Mouse (Mus musculus) liver, adult 2 months (tissue): ENCODE results near the gene Smyd4. TPM values are rescaled to one million over a fixed set of nuclear protein-coding genes. Genes with fewer than 3 reads are reported as not detected.

Experiments
- DNase-seq: peaks from one replicate; pipeline ENCODE4 v3.0.0-alpha.2; 2011; ENCODE audit warnings: low read depth, low spot score; ENCODE audit errors: extremely low read depth
- H3K27ac ChIP-seq: fragments of 200-500 bp; replicated peaks from 2 replicates; pipeline ENCODE4 v1.5.1; 2012; ENCODE audit warnings: low read depth, mild to moderate bottlenecking, control low read depth, inconsistent platforms, low read length; ENCODE audit not compliant: insufficient read depth
- H3K27me3 ChIP-seq: fragments of 200-500 bp; 2 replicates; pipeline ENCODE4 v1.6.1; 2012; ENCODE audit warnings: mild to moderate bottlenecking, moderate library complexity, low read length, inconsistent platforms; ENCODE audit not compliant: control insufficient read depth, insufficient read depth
- H3K36me3 ChIP-seq: fragments of 200-500 bp; 2 replicates; pipeline ENCODE4 v1.6.1; 2012; ENCODE audit warnings: low read length, inconsistent platforms; ENCODE audit not compliant: control insufficient read depth, insufficient read depth
- H3K4me1 ChIP-seq: fragments of 200-500 bp; 2 replicates; pipeline ENCODE4 v1.6.1; 2011; ENCODE audit warnings: low read length; ENCODE audit not compliant: control insufficient read depth, insufficient read depth
- H3K4me3 ChIP-seq: fragments of 200-500 bp; 2 replicates; pipeline ENCODE4 v1.5.1; 2011; ENCODE audit warnings: low read depth, mild to moderate bottlenecking, control low read depth, low read length, moderate library complexity; ENCODE audit not compliant: insufficient read depth
- H3K79me2 ChIP-seq: fragments of 200-500 bp; 2 replicates; pipeline ENCODE4 v1.6.1; 2012; ENCODE audit warnings: inconsistent platforms, mild to moderate bottlenecking, low read length, moderate library complexity; ENCODE audit not compliant: control insufficient read depth, insufficient read depth
- H3K9ac ChIP-seq: fragments of 200-500 bp; 2 replicates; pipeline ENCODE4 v1.6.1; 2012; ENCODE audit warnings: low read depth, mild to moderate bottlenecking, control low read depth, inconsistent platforms, low read length
- CTCF ChIP-seq: fragments of 200-500 bp; IDR thresholded peaks from 2 replicates; pipeline ENCODE4 v1.5.1; 2011; ENCODE audit warnings: low read depth, low read length, control low read depth
- POLR2A ChIP-seq: fragments of 200-500 bp; IDR thresholded peaks from 2 replicates; pipeline ENCODE4 v1.6.1; 2011; ENCODE audit warnings: low read length, control low read depth; ENCODE audit not compliant: insufficient read depth; ENCODE audit errors: extremely low read depth
- WGBS: fragments of 180-500 bp; shearing (Covaris S2); methylation state at CpG from one replicate; pipeline ENCODE4 v1.1.7; 2018; 5-methylcytosine and 5-hydroxymethylcytosine counted together
- polyA plus RNA-seq: library from polyadenylated mRNA; depleted of rRNA; stranded (reverse); fragments of >200 nt; gene quantifications from 2 replicates; pipeline ENCODE4 v1.2.3, GENCODE M21; 2012
- total RNA-seq: library from RNA; depleted of rRNA; stranded (reverse); fragments of >200 nt; gene quantifications from 2 replicates; pipeline ENCODE4 v1.2.3, GENCODE M21; 2014

The Smyd4 gene
- total and polyA plus RNA-seq, 2 experiments: 1.1 to 1.8 TPM

- H3K4me1 ChIP-seq: peaks cover 50% of the 10 kb centered on the region
- WGBS: 74% methylated on average over 7 of the region's 7 CpGs
- no peak overlapping the region for H3K4me3 ChIP-seq
Observed at GRCm38 (mm10) chr11:75441034-75441433, 92.8 kb downstream of the Smyd4 start.

GRCm38 (mm10) chr11:75441601-75442000 lies 93.4 kb downstream of the Smyd4 start:
- peak overlapping the region; percentile 94 for H3K27ac ChIP-seq
- DNase-seq: peak; percentile 71
- H3K79me2 ChIP-seq: peaks cover 6% of the 10 kb centered on the region; the same call in 1 of the 2 replicates
- no peaks in the 10 kb centered on the region for H3K27me3 ChIP-seq
- H3K9ac ChIP-seq: peak overlapping the region; percentile 34
- H3K36me3 ChIP-seq: peaks cover 11% of the 10 kb centered on the region
- H3K4me1 ChIP-seq: peaks cover 48% of the 10 kb centered on the region
- TF ChIP-seq POLR2A: no peak
- TF ChIP-seq CTCF: peak; percentile 36
- 24% methylated on average over 16 of the region's 16 CpGs for WGBS
- H3K4me3 ChIP-seq: no peak overlapping the region

More at GRCm38 (mm10) chr11:75441034-75441433, 92.8 kb downstream of the Smyd4 start:
- H3K36me3 ChIP-seq: peaks cover 14% of the 10 kb centered on the region
- H3K79me2 ChIP-seq: peaks cover 6% of the 10 kb centered on the region; the same call in 1 of the 2 replicates
- H3K27ac ChIP-seq: peak overlapping the region; percentile 94
- no peak for TF ChIP-seq POLR2A
- TF ChIP-seq CTCF: no peak
- DNase-seq: no peak
- no peak overlapping the region for H3K9ac ChIP-seq
- H3K27me3 ChIP-seq: no peaks in the 10 kb centered on the region

GRCm38 (mm10) chr11:75443711-75444110 lies 95.5 kb downstream of the Smyd4 start:
- Histone ChIP-seq H3K27me3 (no peaks in the 10 kb centered on the region), H3K4me3 (no peak overlapping the region), H3K9ac (peak overlapping the region; percentile 65), H3K27ac (peak overlapping the region; percentile 94), H3K4me1 (peaks cover 38% of the 10 kb centered on the region), H3K79me2 (no peaks in the 10 kb centered on the region; the same call in 1 of the 2 replicates), H3K36me3 (peaks cover 16% of the 10 kb centered on the region; the same call in 1 of the 2 replicates)
- WGBS: 16% methylated on average over 8 of the region's 8 CpGs
- TF ChIP-seq CTCF (peak; percentile 27), POLR2A (0 out of 2 replicates have a peak, but pooled peaks have one; percentile 28)
- DNase-seq: peak; percentile 95

GRCm38 (mm10) chr11:75448575-75448974 lies 100.3 kb downstream of the Smyd4 start:
- DNase-seq: no peak
- H3K36me3 ChIP-seq: peaks cover 24% of the 10 kb centered on the region; the same call in 1 of the 2 replicates

GRCm38 (mm10) chr11:75449695-75450094 lies 101.5 kb downstream of the Smyd4 start:
- WGBS: 68% methylated on average over 7 of the region's 7 CpGs
- H3K4me3 ChIP-seq: no peak overlapping the region
- no peak overlapping the region for H3K9ac ChIP-seq
- no peaks in the 10 kb centered on the region for H3K27me3 ChIP-seq
- TF ChIP-seq CTCF (no peak), POLR2A (no peak)
- no peak for DNase-seq
- H3K79me2 ChIP-seq: peaks cover 44% of the 10 kb centered on the region
- H3K36me3 ChIP-seq: peaks cover 24% of the 10 kb centered on the region; the same call in 1 of the 2 replicates
- peaks cover 34% of the 10 kb centered on the region for H3K4me1 ChIP-seq
- no peak overlapping the region for H3K27ac ChIP-seq

More at GRCm38 (mm10) chr11:75448575-75448974, 100.3 kb downstream of the Smyd4 start:
- Histone ChIP-seq H3K4me1 (peaks cover 39% of the 10 kb centered on the region), H3K4me3 (no peak overlapping the region), H3K27me3 (no peaks in the 10 kb centered on the region), H3K9ac (no peak overlapping the region), H3K79me2 (peaks cover 36% of the 10 kb centered on the region), H3K27ac (no peak overlapping the region)
- WGBS: 85% methylated on average over 3 of the region's 3 CpGs
- TF ChIP-seq POLR2A: no peak
- TF ChIP-seq CTCF: no peak

- Histone ChIP-seq H3K4me3 (no peak overlapping the region), H3K27ac (no peak overlapping the region), H3K79me2 (peaks cover 44% of the 10 kb centered on the region), H3K9ac (peak overlapping the region; percentile 20; the same call in 1 of the 2 replicates), H3K27me3 (no peaks in the 10 kb centered on the region), H3K36me3 (peaks cover 20% of the 10 kb centered on the region; the same call in 1 of the 2 replicates), H3K4me1 (peaks cover 39% of the 10 kb centered on the region)
- WGBS: 68% methylated on average over 8 of the region's 8 CpGs
- no peak for DNase-seq
- no peak for TF ChIP-seq CTCF
- no peak for TF ChIP-seq POLR2A
Observed at GRCm38 (mm10) chr11:75450304-75450908, 102.2 kb downstream of the Smyd4 start.
